Mouse (Mus musculus): ENCODE measurements at regions not wholly inside any gene's neighbourhood (a gene's known extent, or its start where the extent isn't known, plus 50 kb on each side); places are given as distances from the start of the nearest gene placed in this dataset.

- DNase-seq = no peak
Measured at GRCm38 (mm10) chr11:55712350-55712749, 104.4 kb upstream of the Glra1 start.

DNA sequence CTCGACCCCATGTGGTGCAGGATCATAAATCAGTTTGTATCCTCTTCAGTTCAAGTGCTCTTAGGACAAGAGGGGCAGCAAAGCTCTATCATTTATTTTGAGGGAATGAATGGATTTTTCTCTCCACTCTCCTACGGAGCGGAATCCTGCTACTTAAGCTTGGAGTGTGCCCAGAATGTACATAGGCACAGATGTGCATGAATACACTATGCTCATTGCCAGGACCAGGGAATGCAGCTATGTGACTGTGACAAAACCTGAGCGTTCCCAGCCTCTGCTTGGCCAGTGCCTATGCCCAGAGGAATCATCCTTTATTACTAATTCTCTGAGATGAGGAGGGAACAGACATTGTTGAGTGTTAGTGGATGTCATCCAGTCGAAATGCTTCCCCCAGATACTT, 99.5 kb upstream of the Glra1 start:
- DNase-seq = no peak

DNA sequence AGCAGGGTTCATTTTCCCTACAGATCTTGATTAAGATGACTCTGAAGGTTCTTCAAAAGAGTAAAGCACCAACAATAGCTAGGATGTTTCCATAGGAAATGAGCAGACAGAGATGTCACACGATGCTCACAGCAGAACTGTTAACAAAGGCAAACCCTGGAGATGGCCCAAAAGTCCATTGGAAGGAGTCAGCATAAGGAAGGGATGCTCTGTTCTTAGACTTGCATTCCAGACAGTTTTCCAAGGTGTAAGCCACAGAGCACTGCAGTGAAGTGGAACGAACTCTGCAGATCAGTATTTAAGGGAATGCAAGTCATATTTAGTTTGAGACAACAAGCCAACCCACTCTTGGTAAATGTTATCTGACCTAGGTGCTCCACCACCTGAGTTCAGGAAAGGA, 93.9 kb upstream of the Glra1 start:
- no peak for DNase-seq

DNA sequence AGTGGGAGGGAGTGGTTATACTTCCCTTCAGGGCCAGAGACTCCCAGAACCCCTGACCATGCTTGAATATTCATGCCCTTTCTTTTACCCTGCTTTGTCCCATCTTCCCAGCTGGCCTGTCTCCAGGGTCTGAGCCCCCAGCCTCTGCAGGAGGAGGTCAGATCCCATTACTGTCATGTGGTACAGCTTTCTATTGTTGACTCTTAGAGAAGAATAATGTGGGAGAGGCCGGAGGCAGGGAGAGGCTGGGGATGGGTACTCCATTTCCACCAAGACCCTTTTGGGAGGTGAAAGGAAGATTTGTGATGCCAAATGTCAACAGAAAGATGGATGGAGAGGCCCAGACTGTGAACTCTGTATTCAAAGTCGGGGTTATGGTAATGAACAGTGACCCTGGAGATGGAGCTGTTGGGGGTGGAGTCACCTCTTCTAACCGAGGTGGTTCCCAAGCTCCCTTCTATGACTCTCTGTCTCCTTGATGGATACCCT, 77.1 kb upstream of the Glra1 start:
- DNase-seq = peak; percentile 73

- peak; percentile 71 for DNase-seq
Measured at GRCm38 (mm10) chr11:55682351-55682961, 74.5 kb upstream of the Glra1 start.

GRCm38 (mm10) chr11:55681226-55681980, 73.4 kb upstream of the Glra1 start:
- DNase-seq = peak; percentile 52

DNA sequence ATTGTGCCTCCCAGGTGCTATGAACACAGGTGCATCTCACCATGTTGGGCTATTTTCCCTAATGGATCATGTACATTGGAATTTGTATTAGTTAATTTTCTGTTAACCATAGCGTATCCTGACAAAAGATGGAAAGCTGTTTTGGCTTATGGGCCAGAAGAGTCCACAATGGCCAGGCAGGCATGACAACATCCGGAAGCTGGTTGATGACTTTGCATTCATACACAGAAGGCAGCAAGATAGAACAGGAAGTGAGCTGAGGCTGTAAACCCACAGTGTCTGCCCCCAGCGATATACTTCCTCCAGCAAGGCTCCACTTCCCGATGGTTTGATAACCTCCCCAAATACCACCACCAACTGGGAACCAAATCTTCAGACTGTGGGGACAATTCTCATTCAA, 55.1 kb upstream of the Glra1 start:
- DNase-seq = no peak

DNA sequence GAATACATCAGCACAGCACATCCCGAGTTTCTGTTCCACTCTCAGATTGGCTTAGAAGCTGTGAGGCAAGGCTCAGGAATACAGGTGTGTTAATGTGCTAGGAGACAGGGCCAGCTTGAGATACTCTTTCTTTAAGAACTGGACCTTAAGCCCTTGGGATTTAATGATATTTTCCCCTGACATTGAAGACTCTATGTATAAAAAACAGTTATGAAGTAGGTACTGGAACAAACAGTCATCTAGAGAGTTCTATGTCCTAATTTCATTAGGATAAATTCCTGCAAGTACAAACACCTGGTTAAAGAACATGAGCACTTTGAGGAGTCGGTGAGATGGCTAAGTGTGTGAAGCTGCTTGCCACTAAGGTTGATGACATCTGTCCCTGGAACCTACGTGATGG, 54.3 kb upstream of the Glra1 start:
- DNase-seq = no peak
